Mouse (Mus musculus) thymus, adult 2 months (tissue): ENCODE results near the gene Fnbp1l. TPM values are rescaled to one million over a fixed set of nuclear protein-coding genes. Genes with fewer than 3 reads are reported as not detected.

Source experiments
- DNase-seq: peaks from one replicate; pipeline ENCODE4 v3.0.0; 2021
- H3K27ac ChIP-seq: fragments of 200-500 bp; 2 replicates; pipeline ENCODE4 v1.5.1; 2012; ENCODE audit warnings: low read length, control low read depth; ENCODE audit not compliant: control insufficient read depth, insufficient read depth
- H3K27me3 ChIP-seq: fragments of 200-500 bp; 2 replicates; pipeline ENCODE4 v1.6.1; 2012; ENCODE audit warnings: mild to moderate bottlenecking, low read length, moderate library complexity, mixed read lengths; ENCODE audit not compliant: control insufficient read depth, insufficient read depth
- H3K36me3 ChIP-seq: fragments of 200-500 bp; 2 replicates; pipeline ENCODE4 v1.6.1; 2012; ENCODE audit warnings: mild to moderate bottlenecking, low read length, moderate library complexity; ENCODE audit not compliant: control insufficient read depth, insufficient read depth
- H3K4me1 ChIP-seq: fragments of 200-500 bp; replicated peaks from 2 replicates; pipeline ENCODE4 v1.6.1; 2012; ENCODE audit warnings: low read length; ENCODE audit not compliant: control insufficient read depth, insufficient read depth
- H3K4me3 ChIP-seq: fragments of 200-500 bp; 2 replicates; pipeline ENCODE4 v1.5.1; 2012; ENCODE audit warnings: mild to moderate bottlenecking, low read length, control low read depth, moderate library complexity; ENCODE audit not compliant: control insufficient read depth, insufficient read depth
- CTCF ChIP-seq: fragments of 200-500 bp; IDR thresholded peaks from 2 replicates; pipeline ENCODE4 v1.5.1; 2012; ENCODE audit warnings: mild to moderate bottlenecking, control low read depth, low read length, moderate library complexity, borderline replicate concordance; ENCODE audit not compliant: control insufficient read depth, poor library complexity, insufficient read depth; ENCODE audit errors: extremely low read depth
- POLR2A ChIP-seq: fragments of 200-500 bp; IDR thresholded peaks from 2 replicates; pipeline ENCODE4 v1.6.1; 2012; ENCODE audit warnings: mild to moderate bottlenecking, low read length, control low read depth, moderate library complexity; ENCODE audit not compliant: control insufficient read depth, poor library complexity, insufficient read depth; ENCODE audit errors: extremely low read depth
- WGBS: fragments of 180-500 bp; shearing (Covaris S2); methylation state at CpG from one replicate; pipeline ENCODE4 v1.1.7; 2018; 5-methylcytosine and 5-hydroxymethylcytosine counted together
- polyA plus RNA-seq: library from polyadenylated mRNA; depleted of rRNA; stranded (reverse); fragments of >200 nt; gene quantifications from 2 replicates; pipeline ENCODE4 v1.2.3, GENCODE M21; 2012; rRNA removed

The Fnbp1l gene
- 5.2 and 6.4 TPM in 2 replicates for polyA plus RNA-seq

GRCm38 (mm10) chr3:122618991-122619930, at the start of gene Fnbp1l:
Gene Fnbp1l (minus strand): TSS chr3:122619715.
- Histone ChIP-seq H3K36me3 (no peaks in the 10 kb centered on the region), H3K4me1 (peaks cover 12% of the 10 kb centered on the region), H3K27ac (no peak within 1 kb of the TSS; the same call in 1 of the 2 replicates), H3K4me3 (peak within 1 kb of the TSS; percentile 83), H3K27me3 (peaks cover 5% of the 10 kb centered on the region; the same call in 1 of the 2 replicates)
- WGBS, result under 1% methylated on average over 105 of the region's 118 CpGs
- peak; percentile 58 for DNase-seq
- TF ChIP-seq CTCF (no peak), POLR2A (peak; percentile 35; the same call in 1 of the 2 replicates)

- H3K36me3 ChIP-seq, result no peaks in the 10 kb centered on the region
- no peak overlapping the region for H3K27ac ChIP-seq
- WGBS, result 95% methylated on average over 2 of the region's 2 CpGs
- TF ChIP-seq CTCF (no peak), POLR2A (no peak)
- no peaks in the 10 kb centered on the region for H3K4me1 ChIP-seq
- no peak for DNase-seq
- H3K4me3 ChIP-seq, result no peak overlapping the region
- H3K27me3 ChIP-seq, result no peaks in the 10 kb centered on the region
Measured at GRCm38 (mm10) chr3:122660795-122661194, 41.3 kb upstream of the Fnbp1l start.

- Histone ChIP-seq H3K4me1 (no peaks in the 10 kb centered on the region), H3K4me3 (no peak overlapping the region), H3K27ac (no peak overlapping the region), H3K27me3 (no peaks in the 10 kb centered on the region), H3K36me3 (no peaks in the 10 kb centered on the region)
- WGBS, result 95% methylated on average over 5 of the region's 5 CpGs
- no peak for TF ChIP-seq POLR2A
- no peak for TF ChIP-seq CTCF
- DNase-seq, result no peak
Measured at GRCm38 (mm10) chr3:122659261-122659917, 39.9 kb upstream of the Fnbp1l start.

- H3K36me3 ChIP-seq, result no peaks in the 10 kb centered on the region
- H3K27ac ChIP-seq, result no peak overlapping the region
- DNase-seq, result no peak
- WGBS, result 69% methylated on average over 13 of the region's 13 CpGs
- no peak for TF ChIP-seq POLR2A
- TF ChIP-seq CTCF, result no peak
- H3K4me3 ChIP-seq, result no peak overlapping the region
- H3K27me3 ChIP-seq, result no peaks in the 10 kb centered on the region
- H3K4me1 ChIP-seq, result no peaks in the 10 kb centered on the region
Measured at GRCm38 (mm10) chr3:122647195-122647837, 27.8 kb upstream of the Fnbp1l start.

- TF ChIP-seq POLR2A, result no peak
- TF ChIP-seq CTCF, result no peak
- no peak for DNase-seq
- no peaks in the 10 kb centered on the region for H3K27me3 ChIP-seq
- H3K4me3 ChIP-seq, result no peak overlapping the region
- H3K27ac ChIP-seq, result no peak overlapping the region
- H3K4me1 ChIP-seq, result no peaks in the 10 kb centered on the region
- H3K36me3 ChIP-seq, result no peaks in the 10 kb centered on the region
Measured at GRCm38 (mm10) chr3:122640286-122640685, 20.8 kb upstream of the Fnbp1l start.

- Histone ChIP-seq H3K4me3 (no peak overlapping the region), H3K4me1 (no peaks in the 10 kb centered on the region), H3K27me3 (no peaks in the 10 kb centered on the region), H3K36me3 (no peaks in the 10 kb centered on the region), H3K27ac (no peak overlapping the region)
- 95% methylated on average over 2 of the region's 2 CpGs for WGBS
- no peak for DNase-seq
- no peak for TF ChIP-seq CTCF
- TF ChIP-seq POLR2A, result no peak
Measured at GRCm38 (mm10) chr3:122639197-122639475, 19.6 kb upstream of the Fnbp1l start.
